Mouse (Mus musculus): ENCODE measurements around the gene Rnf215. TPM values are rescaled to one million over a fixed set of nuclear protein-coding genes. Genes with fewer than 3 reads are reported as not detected.

Gene Rnf215
- polyA plus RNA-seq, 1 experiment from 2014 or later = 23.3 TPM

DNA sequence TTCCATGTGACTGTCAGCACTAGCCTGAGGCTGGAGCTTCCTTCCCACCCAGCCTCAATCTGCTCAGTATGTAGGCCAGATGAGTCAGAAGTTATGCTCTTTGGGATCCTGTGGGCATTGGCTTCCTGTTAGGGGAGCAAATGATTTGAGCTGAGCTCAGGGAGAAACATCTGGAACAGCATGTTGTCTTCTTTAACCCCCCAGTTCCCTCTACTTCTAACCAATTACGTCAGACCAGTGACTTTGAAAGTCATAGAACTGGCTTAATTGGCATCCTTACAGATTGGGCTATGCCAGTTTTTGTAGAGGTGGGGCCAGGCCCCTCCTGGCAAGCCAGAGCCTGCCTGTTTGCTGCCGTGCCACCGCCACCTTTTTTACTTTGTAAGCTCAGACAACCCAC is 55.7 kb downstream of the Rnf215 start:
- WGBS = 67% methylated on average over 3 of the region's 3 CpGs
- H3K4me1 ChIP-seq = peaks cover 34% of the 10 kb centered on the region
- no peaks in the 10 kb centered on the region for H3K9me3 ChIP-seq (replicated peaks)
- H3K36me3 ChIP-seq = no peaks in the 10 kb centered on the region
- no peak overlapping the region for H3K4me3 ChIP-seq
- no peak overlapping the region for H3K27ac ChIP-seq
- H3K27me3 ChIP-seq (ENCODE audit: low read depth, poor library complexity, severe bottlenecking) = 0 out of 2 replicates have a peak, but pooled peaks cover 6% of the 10 kb centered on the region
- DNase-seq (ENCODE audit: low spot score) = no peak

Small RNA genes within 50 kb of the gene (microRNA-seq; reads per million reads assigned to microRNA genes)
- 3.5 reads per million, percentile 4 among the genes with 10 or more reads in this experiment for gene Mir3060

Other genes starting within 250 kb of the Rnf215 start
- 0.67 and 0.70 TPM in 2 replicates for gene 4921536K21Rik, start 240.1 kb upstream of the Rnf215 start, polyA plus RNA-seq (2016; fragmentation: Nextera tagmentation; extraction: Ambion mirVana)
- gene Dusp18, start 240.0 kb upstream of the Rnf215 start, polyA plus RNA-seq (2016; fragmentation: Nextera tagmentation; extraction: Ambion mirVana) = 12.9 and 17.0 TPM in 2 replicates
- 2.5 and 2.6 TPM in 2 replicates for gene Slc35e4, start 220.5 kb upstream of the Rnf215 start, polyA plus RNA-seq (2016; fragmentation: Nextera tagmentation; extraction: Ambion mirVana)
- 19.5 and 23.9 TPM in 2 replicates for gene Tcn2, start 203.0 kb upstream of the Rnf215 start, polyA plus RNA-seq (2016; fragmentation: Nextera tagmentation; extraction: Ambion mirVana)
- gene Pes1, start 171.2 kb upstream of the Rnf215 start, polyA plus RNA-seq (2016; fragmentation: Nextera tagmentation; extraction: Ambion mirVana) = 106 and 115 TPM in 2 replicates
- gene 4930556J24Rik, start 158.4 kb upstream of the Rnf215 start, polyA plus RNA-seq (2016; fragmentation: Nextera tagmentation; extraction: Ambion mirVana) = 0.13 and 0.25 TPM in 2 replicates
- 0.55 and 1.8 TPM in 2 replicates for gene Gal3st1, start 151.6 kb upstream of the Rnf215 start, polyA plus RNA-seq (2016; fragmentation: Nextera tagmentation; extraction: Ambion mirVana)
- gene Sec14l4, start 103.7 kb upstream of the Rnf215 start, polyA plus RNA-seq (2016; fragmentation: Nextera tagmentation; extraction: Ambion mirVana) = 0.06 TPM in 1 of 2 replicates, not detected in the other
- gene Sec14l3, start 70.4 kb upstream of the Rnf215 start, polyA plus RNA-seq (2016; fragmentation: Nextera tagmentation; extraction: Ambion mirVana) = not detected in 2 replicates
- 12.5 and 16.2 TPM in 2 replicates for gene Mtfp1, start 39.8 kb upstream of the Rnf215 start, polyA plus RNA-seq (2016; fragmentation: Nextera tagmentation; extraction: Ambion mirVana)
- 1.5 and 2.7 TPM in 2 replicates for gene Sec14l2, start 11.8 kb upstream of the Rnf215 start, polyA plus RNA-seq (2016; fragmentation: Nextera tagmentation; extraction: Ambion mirVana)
- gene Ccdc157, start 25.1 kb downstream of the Rnf215 start, polyA plus RNA-seq (2016; fragmentation: Nextera tagmentation; extraction: Ambion mirVana) = 7.9 and 9.4 TPM in 2 replicates
- 101 and 105 TPM in 2 replicates for gene Sf3a1, start 25.1 kb downstream of the Rnf215 start, polyA plus RNA-seq (2016; fragmentation: Nextera tagmentation; extraction: Ambion mirVana)
- 27.4 and 37.4 TPM in 2 replicates for gene Tbc1d10a, start 51.6 kb downstream of the Rnf215 start, polyA plus RNA-seq (2016; fragmentation: Nextera tagmentation; extraction: Ambion mirVana)
- gene Castor1, start 83.0 kb downstream of the Rnf215 start, polyA plus RNA-seq (2016; fragmentation: Nextera tagmentation; extraction: Ambion mirVana) = 1.8 and 2.1 TPM in 2 replicates
- not detected in 2 replicates for gene Osm, start 101.2 kb downstream of the Rnf215 start, polyA plus RNA-seq (2016; fragmentation: Nextera tagmentation; extraction: Ambion mirVana)
- gene Lif, start 122.4 kb downstream of the Rnf215 start, polyA plus RNA-seq (2016; fragmentation: Nextera tagmentation; extraction: Ambion mirVana) = 0.05 and 0.06 TPM in 2 replicates

Data from limb, embryonic 10.5 days (tissue).